Mouse (Mus musculus) macrophage (primary cell): ENCODE data around the gene Bhlhe40. TPM values are rescaled to one million over a fixed set of nuclear protein-coding genes. Genes with fewer than 3 reads are reported as not detected.

Experiments
- H3K27ac ChIP-seq: fragments of 350-480 bp; formaldehyde crosslinking; 2 replicates; pipeline ENCODE4 v1.9.0; 2021
- H3K36me3 ChIP-seq: fragments of 350-480 bp; formaldehyde crosslinking; 2 replicates; pipeline ENCODE4 v1.9.0; 2021; ENCODE audit errors: inconsistent target
- H3K4me3 ChIP-seq: fragments of 350-480 bp; formaldehyde crosslinking; 2 replicates; pipeline ENCODE4 v1.9.0; 2021; ENCODE audit errors: inconsistent target
- H3K79me2 ChIP-seq: fragments of 350-480 bp; formaldehyde crosslinking; 2 replicates; pipeline ENCODE4 v1.9.0; 2021; ENCODE audit errors: inconsistent target
- WGBS: methylation state at CpG from one replicate; pipeline ENCODE4 v1.1.7; 2026; ENCODE audit warnings: inconsistent platforms; ENCODE audit not compliant: missing documents; 5-methylcytosine and 5-hydroxymethylcytosine counted together
- polyA plus RNA-seq: library from polyadenylated mRNA; stranded (reverse); fragments of 250-400 nt; gene quantifications from 3 replicates; pipeline ENCODE4 v1.2.4, GENCODE M21; 2018; ENCODE audit warnings: inconsistent platforms

Bhlhe40 gene
- polyA plus RNA-seq, 1 experiment from 2014 or later, result 16.9 TPM

DNA sequence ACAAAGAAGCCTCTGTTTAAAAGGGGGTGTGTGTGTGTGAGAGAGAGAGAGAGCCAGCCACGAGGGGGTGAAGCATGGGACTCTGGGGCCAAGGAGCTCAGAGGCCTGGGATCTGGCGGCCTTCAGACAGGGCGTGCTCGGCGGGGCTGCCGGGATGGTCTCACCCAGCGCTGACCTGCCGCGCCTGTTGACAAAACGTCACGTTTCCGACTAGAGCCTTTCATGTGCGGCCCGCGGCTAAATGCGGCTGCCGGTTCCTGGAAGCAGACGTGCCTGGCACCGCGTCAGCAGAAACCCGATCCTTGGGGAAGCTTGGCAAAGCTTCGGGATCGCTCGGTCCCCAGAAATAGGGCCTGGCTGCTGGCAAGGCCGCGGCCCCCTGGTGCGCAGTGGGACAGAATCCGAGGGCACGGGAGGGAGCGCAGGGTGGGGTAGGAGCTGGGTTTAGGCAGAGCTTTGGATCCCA is 7.9 kb downstream of the Bhlhe40 start:
- H3K36me3 ChIP-seq, result 0 out of 2 replicates have a peak, but pooled peaks cover 10% of the 10 kb centered on the region
- H3K79me2 ChIP-seq, result peaks cover 16% of the 10 kb centered on the region; the same call in 1 of the 2 replicates
- H3K4me3 ChIP-seq, result no peak overlapping the region
- no peak overlapping the region for H3K27ac ChIP-seq
- WGBS, result 14% methylated on average over 29 of the region's 30 CpGs

GRCm38 (mm10) chr6:108670276-108670675 is 9.8 kb downstream of the Bhlhe40 start:
- Histone ChIP-seq H3K27ac (no peak overlapping the region), H3K36me3 (0 out of 2 replicates have a peak, but pooled peaks cover 1% of the 10 kb centered on the region), H3K4me3 (no peak overlapping the region), H3K79me2 (no peaks in the 10 kb centered on the region; the same call in 1 of the 2 replicates)
- WGBS, result 100% methylated on average over 3 of the region's 3 CpGs

DNA sequence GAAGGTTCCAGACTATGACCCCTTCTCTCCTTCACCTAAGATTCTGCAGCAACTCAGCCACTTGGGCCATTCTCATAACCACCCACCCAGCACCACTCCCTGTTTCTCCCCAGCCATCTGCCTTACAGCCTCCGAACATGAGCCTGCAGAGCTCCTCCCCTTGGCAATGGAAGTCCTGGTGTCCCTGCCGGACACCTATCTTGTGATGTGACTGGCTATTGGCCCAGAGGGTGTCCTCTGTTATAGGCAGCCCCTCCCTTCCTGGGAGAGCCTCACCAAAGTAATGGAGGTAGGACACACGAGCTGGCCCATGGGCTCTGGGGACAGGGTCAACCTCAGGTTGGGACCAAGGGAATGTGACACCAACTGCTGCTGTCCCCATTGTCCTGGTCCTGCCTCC is 10.4 kb downstream of the Bhlhe40 start:
- Histone ChIP-seq H3K27ac (no peak overlapping the region), H3K79me2 (no peaks in the 10 kb centered on the region), H3K4me3 (no peak overlapping the region), H3K36me3 (no peaks in the 10 kb centered on the region)
- 92% methylated on average over 3 of the region's 3 CpGs for WGBS

- H3K79me2 ChIP-seq, result no peaks in the 10 kb centered on the region
- H3K36me3 ChIP-seq, result no peaks in the 10 kb centered on the region
- WGBS, result 49% methylated on average over 7 of the region's 8 CpGs
- no peak overlapping the region for H3K4me3 ChIP-seq
- no peak overlapping the region for H3K27ac ChIP-seq
Observed at GRCm38 (mm10) chr6:108672094-108672493, 11.7 kb downstream of the Bhlhe40 start.

GRCm38 (mm10) chr6:108674221-108674620 is 13.8 kb downstream of the Bhlhe40 start:
- H3K36me3 ChIP-seq, result no peaks in the 10 kb centered on the region
- H3K79me2 ChIP-seq, result no peaks in the 10 kb centered on the region
- H3K27ac ChIP-seq, result no peak overlapping the region
- no peak overlapping the region for H3K4me3 ChIP-seq
- WGBS, result 94% methylated on average over 2 of the region's 2 CpGs

- Histone ChIP-seq H3K27ac (no peak overlapping the region), H3K36me3 (no peaks in the 10 kb centered on the region), H3K79me2 (no peaks in the 10 kb centered on the region), H3K4me3 (no peak overlapping the region)
- WGBS, result 97% methylated on average over 9 of the region's 9 CpGs
Observed at GRCm38 (mm10) chr6:108676783-108677340, 16.4 kb downstream of the Bhlhe40 start.

DNA sequence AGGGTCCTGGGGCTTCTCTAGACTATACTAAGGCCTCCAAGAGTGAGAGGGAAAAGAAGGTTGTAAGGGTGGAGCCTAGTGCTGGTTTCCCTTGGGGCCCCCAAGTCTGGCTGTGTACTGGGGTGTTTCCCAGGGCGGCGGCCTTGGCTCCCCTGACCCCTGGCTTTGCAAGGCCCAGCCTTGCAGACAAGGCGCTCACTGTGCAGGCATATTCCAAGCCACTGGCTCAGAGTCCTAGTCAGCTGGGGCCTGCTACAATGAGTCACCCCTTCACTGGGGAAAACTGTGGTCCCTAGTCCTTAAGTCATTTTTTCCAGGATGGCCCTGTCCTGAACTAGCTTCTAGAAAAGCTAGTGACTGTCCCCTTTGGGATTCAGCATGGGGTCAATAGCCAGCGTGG is 17.3 kb downstream of the Bhlhe40 start:
- H3K4me3 ChIP-seq, result no peak overlapping the region
- no peaks in the 10 kb centered on the region for H3K36me3 ChIP-seq
- no peaks in the 10 kb centered on the region for H3K79me2 ChIP-seq
- no peak overlapping the region for H3K27ac ChIP-seq
- 98% methylated on average over 4 of the region's 4 CpGs for WGBS

DNA sequence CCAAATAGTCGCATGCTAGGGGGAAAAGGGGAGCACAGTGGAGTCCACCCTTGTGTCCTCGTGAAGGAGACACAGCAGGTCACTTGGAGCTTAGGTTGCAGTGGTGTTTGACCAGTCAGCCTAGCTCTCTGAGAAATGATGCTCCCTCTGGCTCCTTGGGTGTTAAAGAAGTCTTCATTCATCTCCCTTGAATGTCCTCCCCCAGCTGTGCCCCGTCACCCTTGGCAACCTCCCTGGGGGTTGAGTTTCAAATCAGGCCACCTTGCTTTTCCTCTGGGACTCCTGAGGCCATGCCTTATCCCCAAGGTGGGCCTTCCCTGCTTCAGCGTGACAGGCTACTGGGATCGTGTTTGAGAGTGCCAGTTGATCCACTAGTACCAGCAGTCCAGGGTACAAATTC is 17.8 kb downstream of the Bhlhe40 start:
- 96% methylated on average over 5 of the region's 5 CpGs for WGBS
- no peaks in the 10 kb centered on the region for H3K36me3 ChIP-seq
- no peaks in the 10 kb centered on the region for H3K79me2 ChIP-seq
- no peak overlapping the region for H3K27ac ChIP-seq
- H3K4me3 ChIP-seq, result no peak overlapping the region

DNA sequence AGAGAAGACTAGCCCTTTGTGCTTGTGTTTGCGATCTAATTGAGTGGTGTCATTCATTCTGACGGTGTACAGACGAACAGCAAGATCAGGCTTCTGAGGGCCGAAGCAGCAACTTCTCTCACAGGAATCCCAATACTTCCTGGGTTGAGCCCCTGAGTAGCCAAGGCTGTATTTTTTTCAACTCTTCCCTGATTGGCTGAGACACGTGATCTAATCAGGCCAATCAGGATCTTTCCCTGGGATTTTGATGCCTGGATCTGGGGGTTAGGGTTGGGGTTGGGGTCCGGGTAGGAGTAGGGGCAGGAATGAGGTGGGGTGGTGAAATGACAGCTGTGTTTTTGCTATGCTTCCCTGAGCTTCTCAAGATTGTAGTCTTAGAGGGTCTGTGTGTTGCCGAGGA is 20.1 kb downstream of the Bhlhe40 start:
- Histone ChIP-seq H3K79me2 (no peaks in the 10 kb centered on the region), H3K36me3 (no peaks in the 10 kb centered on the region), H3K4me3 (no peak overlapping the region), H3K27ac (no peak overlapping the region)
- 94% methylated on average over 7 of the region's 7 CpGs for WGBS

DNA sequence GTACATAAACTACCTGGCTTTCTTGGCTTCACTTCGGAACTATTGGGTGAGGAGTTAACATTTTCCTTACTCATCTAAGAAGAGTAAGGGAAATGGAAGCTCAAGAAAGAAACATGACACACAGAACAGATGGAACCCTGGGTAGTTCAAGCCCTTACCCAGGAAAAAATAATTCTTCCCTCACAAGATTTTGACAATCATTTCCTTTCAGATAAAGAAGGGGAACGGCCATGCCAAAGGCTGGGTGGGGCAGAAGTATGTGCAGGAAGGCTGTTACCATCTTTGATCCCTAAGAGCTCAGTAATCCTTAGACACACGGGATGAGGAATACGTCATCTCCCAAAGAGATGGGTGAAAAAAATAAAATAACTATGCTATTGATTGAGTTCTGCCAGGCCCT is 20.7 kb downstream of the Bhlhe40 start:
- 67% methylated on average over 4 of the region's 4 CpGs for WGBS
- Histone ChIP-seq H3K36me3 (no peaks in the 10 kb centered on the region), H3K27ac (no peak overlapping the region), H3K79me2 (no peaks in the 10 kb centered on the region), H3K4me3 (no peak overlapping the region)

DNA sequence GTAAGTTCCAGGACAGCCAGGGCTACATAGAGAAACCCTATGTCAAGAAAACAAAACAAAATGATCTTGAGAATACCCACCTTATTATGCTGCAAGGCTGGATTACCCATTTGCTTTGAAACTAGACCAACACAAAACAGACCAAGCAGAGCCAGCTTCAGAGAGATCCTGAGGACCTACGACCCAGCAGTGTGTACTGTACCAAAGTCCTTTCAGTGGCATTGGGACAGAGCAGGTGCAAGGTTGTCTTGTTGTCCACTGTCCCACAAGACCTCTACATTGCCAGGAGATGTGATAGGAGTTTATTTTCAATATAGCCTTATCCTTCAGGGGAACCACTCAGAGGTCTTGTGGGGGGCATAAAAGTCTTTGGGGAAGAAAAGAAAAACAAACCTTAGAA is 22.7 kb downstream of the Bhlhe40 start:
- Histone ChIP-seq H3K36me3 (no peaks in the 10 kb centered on the region), H3K27ac (no peak overlapping the region), H3K79me2 (no peaks in the 10 kb centered on the region), H3K4me3 (no peak overlapping the region)
- WGBS, result 87% methylated on average over 1 of the region's 1 CpGs

GRCm38 (mm10) chr6:108684430-108684829 is 24.0 kb downstream of the Bhlhe40 start:
- no peaks in the 10 kb centered on the region for H3K36me3 ChIP-seq
- no peak overlapping the region for H3K27ac ChIP-seq
- no peaks in the 10 kb centered on the region for H3K79me2 ChIP-seq
- H3K4me3 ChIP-seq, result no peak overlapping the region
- 93% methylated on average over 5 of the region's 5 CpGs for WGBS

- H3K4me3 ChIP-seq, result no peak overlapping the region
- 92% methylated on average over 9 of the region's 9 CpGs for WGBS
- H3K27ac ChIP-seq, result no peak overlapping the region
- H3K79me2 ChIP-seq, result no peaks in the 10 kb centered on the region
- H3K36me3 ChIP-seq, result no peaks in the 10 kb centered on the region
Observed at GRCm38 (mm10) chr6:108685758-108686355, 25.4 kb downstream of the Bhlhe40 start.

GRCm38 (mm10) chr6:108686930-108687329 is 26.5 kb downstream of the Bhlhe40 start:
- no peak overlapping the region for H3K4me3 ChIP-seq
- no peaks in the 10 kb centered on the region for H3K36me3 ChIP-seq
- H3K79me2 ChIP-seq, result no peaks in the 10 kb centered on the region
- WGBS, result 76% methylated on average over 3 of the region's 3 CpGs
- no peak overlapping the region for H3K27ac ChIP-seq

- Histone ChIP-seq H3K27ac (no peak overlapping the region), H3K4me3 (no peak overlapping the region), H3K79me2 (no peaks in the 10 kb centered on the region), H3K36me3 (no peaks in the 10 kb centered on the region)
- 53% methylated on average over 5 of the region's 5 CpGs for WGBS
Observed at GRCm38 (mm10) chr6:108688344-108688743, 27.9 kb downstream of the Bhlhe40 start.

- WGBS, result 84% methylated on average over 3 of the region's 3 CpGs
- no peaks in the 10 kb centered on the region for H3K36me3 ChIP-seq
- no peak overlapping the region for H3K27ac ChIP-seq
- no peaks in the 10 kb centered on the region for H3K79me2 ChIP-seq
- H3K4me3 ChIP-seq, result no peak overlapping the region
Observed at GRCm38 (mm10) chr6:108692986-108693385, 32.6 kb downstream of the Bhlhe40 start.
